Mouse (Mus musculus): ENCODE data around the gene Prss32. TPM values are rescaled to one million over a fixed set of nuclear protein-coding genes. Genes with fewer than 3 reads are reported as not detected.

The Prss32 gene
- polyA plus RNA-seq, 1 experiment from 2014 or later, result not detected

Small RNAs within 50 kb of the gene (microRNA-seq; reads per million reads assigned to microRNA genes)
- gene Mir5125, result not detected

Other genes with a start within 250 kb of the Prss32 start
- gene Zfp13, start 244.4 kb upstream of the Prss32 start, polyA plus RNA-seq (2015; fragmentation: Nextera tagmentation; extraction: Ambion mirVana), result 24.4 and 28.8 TPM in 2 replicates
- not detected in 2 replicates for gene Zscan10, start 243.0 kb upstream of the Prss32 start, polyA plus RNA-seq (2015; fragmentation: Nextera tagmentation; extraction: Ambion mirVana)
- gene Mmp25, start 198.6 kb upstream of the Prss32 start, polyA plus RNA-seq (2015; fragmentation: Nextera tagmentation; extraction: Ambion mirVana), result 1.9 and 2.3 TPM in 2 replicates
- 0.19 TPM in 1 of 2 replicates, not detected in the other for gene Bicdl2, start 183.3 kb upstream of the Prss32 start, polyA plus RNA-seq (2015; fragmentation: Nextera tagmentation; extraction: Ambion mirVana)
- gene Hcfc1r1, start 170.3 kb upstream of the Prss32 start, polyA plus RNA-seq (2015; fragmentation: Nextera tagmentation; extraction: Ambion mirVana), result 102 and 132 TPM in 2 replicates
- gene Thoc6, start 170.0 kb upstream of the Prss32 start, polyA plus RNA-seq (2015; fragmentation: Nextera tagmentation; extraction: Ambion mirVana), result 51.8 and 51.9 TPM in 2 replicates
- 4.7 and 5.4 TPM in 2 replicates for gene Tnfrsf12a, start 166.4 kb upstream of the Prss32 start, polyA plus RNA-seq (2015; fragmentation: Nextera tagmentation; extraction: Ambion mirVana)
- gene Cldn6, start 164.6 kb upstream of the Prss32 start, polyA plus RNA-seq (2015; fragmentation: Nextera tagmentation; extraction: Ambion mirVana), result 0.53 and 1.2 TPM in 2 replicates
- gene Cldn9, start 159.8 kb upstream of the Prss32 start, polyA plus RNA-seq (2015; fragmentation: Nextera tagmentation; extraction: Ambion mirVana), result 1.2 and 1.3 TPM in 2 replicates
- gene 1520401A03Rik, start 121.1 kb upstream of the Prss32 start, polyA plus RNA-seq (2015; fragmentation: Nextera tagmentation; extraction: Ambion mirVana), result 0.36 and 0.54 TPM in 2 replicates
- 13.9 and 16.7 TPM in 2 replicates for gene Pkmyt1, start 117.5 kb upstream of the Prss32 start, polyA plus RNA-seq (2015; fragmentation: Nextera tagmentation; extraction: Ambion mirVana)
- 48.3 and 51.5 TPM in 2 replicates for gene Paqr4, start 103.0 kb upstream of the Prss32 start, polyA plus RNA-seq (2015; fragmentation: Nextera tagmentation; extraction: Ambion mirVana)
- 1.5 and 3.0 TPM in 2 replicates for gene Kremen2, start 98.0 kb upstream of the Prss32 start, polyA plus RNA-seq (2015; fragmentation: Nextera tagmentation; extraction: Ambion mirVana)
- 213 and 231 TPM in 2 replicates for gene Flywch1, start 72.3 kb upstream of the Prss32 start, polyA plus RNA-seq (2015; fragmentation: Nextera tagmentation; extraction: Ambion mirVana)
- 60.4 and 66.5 TPM in 2 replicates for gene Flywch2, start 57.8 kb upstream of the Prss32 start, polyA plus RNA-seq (2015; fragmentation: Nextera tagmentation; extraction: Ambion mirVana)
- 535 and 581 TPM in 2 replicates for gene Srrm2, start 53.3 kb upstream of the Prss32 start, polyA plus RNA-seq (2015; fragmentation: Nextera tagmentation; extraction: Ambion mirVana)
- 1,286 and 1,362 TPM in 2 replicates for gene Elob, start 14.7 kb upstream of the Prss32 start, polyA plus RNA-seq (2015; fragmentation: Nextera tagmentation; extraction: Ambion mirVana)
- gene Prss33, start 7.8 kb upstream of the Prss32 start, polyA plus RNA-seq (2015; fragmentation: Nextera tagmentation; extraction: Ambion mirVana), result not detected in 2 replicates
- 0.96 and 1.4 TPM in 2 replicates for gene Prss41, start 317 bp downstream of the Prss32 start, polyA plus RNA-seq (2015; fragmentation: Nextera tagmentation; extraction: Ambion mirVana)
- gene Prss21, start 24.2 kb downstream of the Prss32 start, polyA plus RNA-seq (2015; fragmentation: Nextera tagmentation; extraction: Ambion mirVana), result not detected in 2 replicates
- gene Dcpp1, start 37.0 kb downstream of the Prss32 start, polyA plus RNA-seq (2015; fragmentation: Nextera tagmentation; extraction: Ambion mirVana), result not detected in 2 replicates
- not detected in 2 replicates for gene Dcpp2, start 37.0 kb downstream of the Prss32 start, polyA plus RNA-seq (2015; fragmentation: Nextera tagmentation; extraction: Ambion mirVana)
- not detected in 2 replicates for gene Dcpp3, start 73.6 kb downstream of the Prss32 start, polyA plus RNA-seq (2015; fragmentation: Nextera tagmentation; extraction: Ambion mirVana)
- gene Sbp, start 97.8 kb downstream of the Prss32 start, polyA plus RNA-seq (2015; fragmentation: Nextera tagmentation; extraction: Ambion mirVana), result not detected in 2 replicates
- not detected in 2 replicates for gene Sbpl, start 111.4 kb downstream of the Prss32 start, polyA plus RNA-seq (2015; fragmentation: Nextera tagmentation; extraction: Ambion mirVana)
- gene Prss30, start 136.7 kb downstream of the Prss32 start, polyA plus RNA-seq (2015; fragmentation: Nextera tagmentation; extraction: Ambion mirVana), result not detected in 2 replicates
- not detected in 2 replicates for gene Prss22, start 154.2 kb downstream of the Prss32 start, polyA plus RNA-seq (2015; fragmentation: Nextera tagmentation; extraction: Ambion mirVana)
- 0.21 TPM in 1 of 2 replicates, not detected in the other for gene Prss27, start 194.3 kb downstream of the Prss32 start, polyA plus RNA-seq (2015; fragmentation: Nextera tagmentation; extraction: Ambion mirVana)
- 82.6 and 85.4 TPM in 2 replicates for gene Kctd5, start 229.6 kb downstream of the Prss32 start, polyA plus RNA-seq (2015; fragmentation: Nextera tagmentation; extraction: Ambion mirVana)